Mouse (Mus musculus) bone marrow, adult 2 months (tissue): ENCODE results near the gene Gfi1b. TPM values are rescaled to one million over a fixed set of nuclear protein-coding genes. Genes with fewer than 3 reads are reported as not detected.

Experiments used
- H3K27ac ChIP-seq: fragments of 200-500 bp; 2 replicates; pipeline ENCODE4 v1.5.1; 2012; ENCODE audit warnings: low read depth, mild to moderate bottlenecking, control low read depth, inconsistent platforms, low read length; ENCODE audit not compliant: control insufficient read depth, poor library complexity, insufficient read depth
- H3K4me1 ChIP-seq: fragments of 200-500 bp; 2 replicates; pipeline ENCODE4 v1.6.1; 2011; ENCODE audit warnings: low read length; ENCODE audit not compliant: control insufficient read depth, insufficient read depth
- H3K4me3 ChIP-seq: fragments of 200-500 bp; replicated peaks from 2 replicates; pipeline ENCODE3; 2011; ENCODE audit warnings: mild to moderate bottlenecking, low read depth, low read length, control low read depth; ENCODE audit not compliant: control insufficient read depth
- CTCF ChIP-seq: fragments of 200-500 bp; IDR thresholded peaks from 2 replicates; pipeline ENCODE4 v1.5.1; 2011; ENCODE audit warnings: low read length, control low read depth; ENCODE audit not compliant: control insufficient read depth, insufficient read depth
- POLR2A ChIP-seq: fragments of 200-500 bp; IDR thresholded peaks from 2 replicates; pipeline ENCODE4 v1.6.1; 2011; ENCODE audit warnings: low read depth, mild to moderate bottlenecking, control low read depth, low read length, borderline replicate concordance; ENCODE audit not compliant: control insufficient read depth
- WGBS: fragments of 180-500 bp; shearing (Covaris S2); methylation state at CpG from one replicate; pipeline ENCODE4 v1.1.7; 2018; 5-methylcytosine and 5-hydroxymethylcytosine counted together
- polyA plus RNA-seq: library from polyadenylated mRNA; stranded (reverse); fragments of >200 nt; gene quantifications from 2 replicates; pipeline ENCODE4 v1.2.4, GENCODE M21; 2011; ENCODE audit warnings: low replicate concordance; ENCODE audit not compliant: missing spikeins, insufficient read depth, insufficient read length

The Gfi1b gene
- polyA plus RNA-seq, 1 experiment, result 62.0 TPM

DNA sequence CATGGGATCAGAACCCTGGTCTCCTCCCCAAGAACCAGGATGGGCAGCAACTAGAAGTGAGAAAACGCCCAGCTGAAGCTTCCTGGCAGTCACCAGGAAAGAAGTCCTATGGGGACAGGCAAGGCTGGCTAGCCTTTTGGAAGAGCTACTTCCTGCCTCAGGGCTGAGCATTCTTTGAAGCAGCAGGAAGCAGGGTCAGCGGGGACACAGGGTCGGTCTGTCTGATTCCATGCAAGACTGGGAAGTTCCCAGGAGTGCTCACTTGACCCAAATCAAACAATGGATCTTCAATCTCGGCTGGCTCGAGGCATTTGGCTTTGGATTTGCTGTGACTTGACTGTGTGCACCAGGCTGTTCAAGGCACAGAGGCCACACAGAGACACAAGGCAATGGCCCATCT, 55.2 kb downstream of the Gfi1b start:
- WGBS, result 76% methylated on average over 5 of the region's 5 CpGs
- no peak for TF ChIP-seq CTCF
- TF ChIP-seq POLR2A, result no peak
- H3K4me1 ChIP-seq, result no peaks in the 10 kb centered on the region
- H3K27ac ChIP-seq, result no peak overlapping the region
- H3K4me3 ChIP-seq, result no peak overlapping the region

DNA sequence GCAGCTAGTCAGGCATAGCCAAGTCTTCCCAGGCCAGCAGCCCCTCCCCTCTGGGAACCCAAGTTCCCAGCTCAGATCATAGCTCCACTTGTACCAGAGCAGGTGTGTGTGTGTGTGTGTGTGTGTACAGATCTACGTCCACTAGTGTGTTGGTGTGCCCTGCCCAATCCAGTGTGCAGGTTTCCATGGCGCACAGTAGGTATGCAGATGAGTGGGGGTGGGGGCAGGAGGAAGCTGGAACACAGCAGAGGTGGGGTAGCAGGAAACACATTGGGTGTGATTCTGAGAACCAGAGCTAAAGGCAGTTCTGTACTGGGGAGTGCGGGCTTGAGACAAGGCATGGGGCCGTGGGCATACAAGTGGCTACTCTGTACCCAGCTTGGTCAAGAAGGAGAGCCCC, 57.4 kb downstream of the Gfi1b start:
- no peak overlapping the region for H3K4me3 ChIP-seq
- WGBS, result 92% methylated on average over 4 of the region's 4 CpGs
- no peaks in the 10 kb centered on the region for H3K4me1 ChIP-seq
- no peak overlapping the region for H3K27ac ChIP-seq
- TF ChIP-seq CTCF, result no peak
- no peak for TF ChIP-seq POLR2A

DNA sequence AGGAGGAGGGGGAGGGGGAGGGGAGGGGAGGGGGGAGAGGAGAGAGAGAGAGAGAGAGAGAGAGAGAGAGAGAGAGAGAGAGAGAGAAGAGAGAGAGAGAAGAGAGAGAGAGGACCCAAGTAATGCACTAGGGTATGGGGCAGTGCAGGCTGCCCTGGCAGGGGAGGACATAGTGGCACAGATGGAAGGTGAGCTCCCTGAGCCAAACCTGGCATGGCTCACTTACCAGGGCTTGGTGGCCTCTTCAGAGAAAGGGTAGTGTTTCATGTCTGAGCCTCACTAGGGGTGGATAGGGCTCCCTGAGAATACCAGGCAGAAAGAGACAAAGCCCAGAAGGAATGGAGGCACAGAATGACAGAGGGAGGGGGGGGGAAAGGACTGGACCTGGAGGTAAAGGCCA, 58.0 kb downstream of the Gfi1b start:
- no peak overlapping the region for H3K27ac ChIP-seq
- TF ChIP-seq POLR2A (no peak), CTCF (no peak)
- no peak overlapping the region for H3K4me3 ChIP-seq
- no peaks in the 10 kb centered on the region for H3K4me1 ChIP-seq

DNA sequence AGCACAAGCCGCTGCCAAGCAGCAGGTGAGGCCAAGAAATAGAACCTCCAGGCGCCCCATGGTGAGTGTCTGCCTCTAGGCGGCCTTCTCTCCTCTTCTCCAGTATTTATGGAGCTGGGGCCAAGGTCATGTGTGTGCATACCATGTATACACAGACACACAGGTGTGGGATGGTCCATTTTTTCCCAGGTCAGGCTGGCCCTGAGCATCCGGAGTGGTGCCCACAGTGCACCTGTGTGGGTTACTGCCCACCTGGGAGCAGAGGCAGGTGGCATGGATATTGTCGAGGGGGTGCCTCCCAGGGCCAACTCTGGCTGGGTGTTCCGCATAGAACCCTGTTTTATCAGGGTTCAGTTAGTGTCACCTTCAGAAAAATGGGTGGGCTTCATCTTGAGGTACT, 58.5 kb downstream of the Gfi1b start, which contains the start of gene Cel:
Cel (minus strand) TSS at position 101 of the 400 bp plus-strand sequence.
- H3K27ac ChIP-seq, result no peak within 1 kb of the TSS
- 71% methylated on average over 6 of the region's 6 CpGs for WGBS
- TF ChIP-seq CTCF, result no peak
- no peak for TF ChIP-seq POLR2A
- H3K4me1 ChIP-seq, result no peaks in the 10 kb centered on the region
- no peak within 1 kb of the TSS for H3K4me3 ChIP-seq

Other genes starting within 250 kb of the Gfi1b start
- 0.29 and 0.45 TPM in 2 replicates for gene Ppp1r26, start 175.2 kb downstream of the Gfi1b start, polyA plus RNA-seq
- 6.8 TPM in 1 of 2 replicates, not detected in the other for gene 1700007K13Rik, start 155.7 kb downstream of the Gfi1b start, polyA plus RNA-seq
- gene Mrps2, start 153.9 kb downstream of the Gfi1b start, polyA plus RNA-seq, result 8.8 and 13.7 TPM in 2 replicates
- 1.8 TPM in 1 of 2 replicates, not detected in the other for gene Gbgt1, start 125.1 kb downstream of the Gfi1b start, polyA plus RNA-seq
- not detected in 2 replicates for gene Gm10134, start 115.9 kb downstream of the Gfi1b start, polyA plus RNA-seq
- 5.2 and 5.5 TPM in 2 replicates for gene Ralgds, start 108.9 kb downstream of the Gfi1b start, polyA plus RNA-seq
- gene Cel, start 58.6 kb downstream of the Gfi1b start, polyA plus RNA-seq, result 0.72 TPM in 1 of 2 replicates, not detected in the other
- gene Gtf3c5, start 38.2 kb downstream of the Gfi1b start, polyA plus RNA-seq, result 14.5 and 14.7 TPM in 2 replicates
- 9.4 and 12.5 TPM in 2 replicates for gene Tsc1, start 19.2 kb upstream of the Gfi1b start, polyA plus RNA-seq
- 2.5 TPM in 1 of 2 replicates, not detected in the other for gene Spaca9, start 77.7 kb upstream of the Gfi1b start, polyA plus RNA-seq
- gene Ak8, start 78.2 kb upstream of the Gfi1b start, polyA plus RNA-seq, result 1.7 TPM in 1 of 2 replicates, not detected in the other
- gene Gtf3c4, start 218.4 kb upstream of the Gfi1b start, polyA plus RNA-seq, result 5.7 and 9.6 TPM in 2 replicates
- gene Ddx31, start 218.4 kb upstream of the Gfi1b start, polyA plus RNA-seq, result 2.9 and 7.0 TPM in 2 replicates